In the genomic region with DNA sequence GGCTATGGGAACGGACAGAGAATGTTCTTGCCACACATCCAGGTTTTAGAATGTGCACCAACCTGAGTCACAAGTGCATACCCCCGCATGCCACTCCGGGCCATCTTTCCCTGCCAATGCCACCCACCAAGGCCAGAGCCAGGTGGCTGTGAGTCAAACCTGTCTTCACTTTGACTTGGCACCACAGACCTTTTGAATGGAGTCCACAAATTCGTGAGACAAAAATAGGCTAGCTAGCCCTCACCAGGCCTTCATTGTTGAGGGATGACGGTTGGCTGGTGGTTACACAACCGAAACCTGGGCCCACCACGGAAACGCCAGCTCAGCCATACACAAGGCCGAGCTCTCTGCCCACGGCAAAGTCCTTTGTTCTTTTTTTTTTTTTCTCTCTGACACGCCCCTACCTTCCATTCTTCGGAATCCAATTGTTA, we compare ENCODE assay signal across 17 mouse cellular contexts.
DNase-seq lines count a peak whose midpoint lies in the region; ATAC-seq and TF ChIP-seq lines count a peak whose summit lies in the region.
"Had no signal": no experiment of that assay in that cellular context is flagged by ENCODE, and none has a peak within 500 bp of the region (broad histone marks: within the 10 kb centered on the region; RNA-seq: fewer than 3 reads in every experiment).

No protein-coding gene starts in this region.

- no peaks in the 10 kb centered on the region for H3K4me1 ChIP-seq in ES-E14 (ENCODE audit: control insufficient read depth in 2 of 2, insufficient read depth in 2 of 2, low read length in 2 of 2, poor library complexity in 1 of 2)
- H3K4me1 ChIP-seq in embryonic facial prominence, embryonic 10.5 days = peaks cover 3% of the 10 kb centered on the region; the same call in 1 of the 2 replicates
- H3K4me1 ChIP-seq: hindbrain, embryonic 13.5 days; midbrain, embryonic 13.5 days had no signal

- in situ Hi-C loops in ES-E14 (cut with MboI; ENCODE audit: low sequenced_read_pairs in 2 of 2, unreplicated experiment in 2 of 2) = loop anchor here in 1 of 2 experiments (25.0 kb wide), 1 partner anchor 893 kb away; no protein-coding TSS in a partner anchor

- no peak overlapping the region for H3K27ac ChIP-seq in ES-E14 (ENCODE audit: insufficient read depth, low read depth, low read length, poor library complexity, severe bottlenecking)
- H3K27ac ChIP-seq in embryonic facial prominence, embryonic 10.5 days (replicated peaks) = no peak overlapping the region
- H3K27ac ChIP-seq: hindbrain, embryonic 13.5 days; midbrain, embryonic 13.5 days had no signal

- ATAC-seq in granulocyte monocyte progenitor cell, adult 5-6 weeks (replicated peaks; ENCODE audit: poor library complexity, severe bottlenecking) = peak; percentile 81
- no peak for ATAC-seq in activated CD4-positive, CD25-positive, alpha-beta regulatory T cell, adult 4 months
- ATAC-seq: liver, postnatal 0 days had no signal

- intact Hi-C loops in heart, postnatal 36 days (cut with DNase I) = loop anchor here (2.0 to 5.0 kb wide), 4 partner anchors 187 to 887 kb away; no protein-coding TSS in a partner anchor

- H3K27me3 ChIP-seq in embryonic facial prominence, embryonic 10.5 days (replicated peaks; ENCODE audit: low read depth, poor library complexity, severe bottlenecking) = no peaks in the 10 kb centered on the region
- H3K27me3 ChIP-seq: hindbrain, embryonic 13.5 days; midbrain, embryonic 13.5 days had no signal

- 88% methylated on average over 12 of the region's 12 CpGs for WGBS in embryonic facial prominence, embryonic 10.5 days

- H3K9ac ChIP-seq in ES-E14 (ENCODE audit: insufficient read depth, low read depth, low read length, poor library complexity, severe bottlenecking) = no peak overlapping the region
- H3K9ac ChIP-seq: hindbrain, embryonic 13.5 days; liver, postnatal 0 days; midbrain, embryonic 13.5 days had no signal

- no peaks in the 10 kb centered on the region for H3K9me3 ChIP-seq in ES-E14 (ENCODE audit: control insufficient read depth, insufficient read depth, low read depth, low read length)
- no peaks in the 10 kb centered on the region for H3K9me3 ChIP-seq in embryonic facial prominence, embryonic 10.5 days
- H3K9me3 ChIP-seq: G1E; hindbrain, embryonic 13.5 days; midbrain, embryonic 13.5 days had no signal

- H3K36me3 ChIP-seq in ES-E14 (ENCODE audit: control insufficient read depth, insufficient read depth, low read length, poor library complexity, severe bottlenecking) = no peaks in the 10 kb centered on the region
- H3K36me3 ChIP-seq in embryonic facial prominence, embryonic 10.5 days (replicated peaks) = no peaks in the 10 kb centered on the region
- H3K36me3 ChIP-seq: G1E; hindbrain, embryonic 13.5 days; midbrain, embryonic 13.5 days had no signal

- no peak overlapping the region for H3K4me3 ChIP-seq in ES-E14 (ENCODE audit: insufficient read depth in 1 of 2, low read depth in 1 of 2, low read length in 2 of 2, poor library complexity in 1 of 2, severe bottlenecking in 1 of 2)
- H3K4me3 ChIP-seq in embryonic facial prominence, embryonic 10.5 days = no peak overlapping the region
- H3K4me3 ChIP-seq: hindbrain, embryonic 13.5 days; midbrain, embryonic 13.5 days had no signal

- peak; percentile 42 to 69 for DNase-seq in cerebellum, postnatal 14 days
- DNase-seq in cerebellum, adult 11 months = no peak
- no peak for DNase-seq in ES-E14 (ENCODE audit: low read depth, low spot score)
- peak; percentile 31 to 63 for DNase-seq in heart, postnatal 36 days
- no peak for DNase-seq in right cerebral cortex, postnatal 25 days
- no peak for DNase-seq in embryonic facial prominence, embryonic 10.5 days (ENCODE audit: low spot score)
- DNase-seq: cerebellum, adult 11-12 months; gastrocnemius, postnatal 10 days; kidney, postnatal 14 days; layer of hippocampus, adult 9-11 months; liver, postnatal 0 days; lung, postnatal 4 days had no signal

TF ChIP-seq in ES-E14, 5 proteins besides CTCF, POLR2A, EP300 and RAD21:
- TF ChIP-seq ZNF384 (IDR thresholded peaks at IDR 0.05; ENCODE audit: low read depth, low read length) = 0 out of 2 replicates have a peak, but pooled peaks have one; percentile 55
- TF ChIP-seq CHD2 (IDR thresholded peaks at IDR 0.05; ENCODE audit: low read depth, low read length) = no peak

Comparison
In these comparisons a context has a peak if more than half of its experiments do, and no peak if none do; other contexts are left out.
1. DNase-seq: peak in cerebellum, postnatal 14 days (2 of 2) and heart, postnatal 36 days (2 of 2); none in cerebellum, adult 11 months (single experiment), ES-E14 (single experiment), right cerebral cortex, postnatal 25 days (single experiment) and embryonic facial prominence, embryonic 10.5 days (single experiment).